Comparison of ENCODE assay signal across 13 mouse cellular contexts in genomic region chr1:132474496-132474895, GRCm38 (mm10).
"Had no signal": no experiment of that assay in that cellular context is flagged by ENCODE, and none has a peak within 500 bp of the region (broad histone marks: within the 10 kb centered on the region; RNA-seq: fewer than 3 reads in every experiment).

No protein-coding gene starts in this region.

- H3K9me3 ChIP-seq: limb, embryonic 13.5 days; midbrain, embryonic 12.5 days; neural tube, embryonic 13.5 days had no signal

- DNase-seq: kidney, postnatal 14 days; left cerebral cortex, postnatal 4 days; lung, adult 18-20 months; retina, postnatal 1 day; right cerebral cortex, postnatal 4 days; spleen, adult 18-20 months; thymus, adult 18-20 months; thymus, postnatal 14 days had no signal

- H3K36me3 ChIP-seq: limb, embryonic 13.5 days; midbrain, embryonic 12.5 days; neural tube, embryonic 13.5 days had no signal

- H3K9ac ChIP-seq: limb, embryonic 13.5 days; liver, embryonic 14.5 days; midbrain, embryonic 12.5 days; neural tube, embryonic 13.5 days had no signal

- H3K4me3 ChIP-seq: limb, embryonic 13.5 days; midbrain, embryonic 12.5 days; neural tube, embryonic 13.5 days had no signal

- ATAC-seq: midbrain, embryonic 16.5 days had no signal

- H3K27ac ChIP-seq: limb, embryonic 13.5 days; liver, embryonic 14.5 days; midbrain, embryonic 12.5 days; neural tube, embryonic 13.5 days had no signal

- H3K27me3 ChIP-seq: limb, embryonic 13.5 days; midbrain, embryonic 12.5 days; neural tube, embryonic 13.5 days had no signal

- H3K4me2 ChIP-seq: limb, embryonic 13.5 days; midbrain, embryonic 12.5 days; neural tube, embryonic 13.5 days had no signal
